Mouse (Mus musculus): ENCODE data around the gene Nap1l4. TPM values are rescaled to one million over a fixed set of nuclear protein-coding genes. Genes with fewer than 3 reads are reported as not detected.

The Nap1l4 gene
- total RNA-seq, 2 experiments from 2014 or later: 106 to 119 TPM

- no peak for DNase-seq (ENCODE audit: low spot score in 2 of 2)
- Histone ChIP-seq H3K4me3 (no peak overlapping the region), H3K27ac (no peak overlapping the region)
- TF ChIP-seq CTCF (conservative IDR thresholded peaks at IDR 0.05): no peak
These were observed 38.1 kb downstream of the Nap1l4 start for GRCm38 (mm10) chr7:143510593-143511334.

GRCm38 (mm10) chr7:143509566-143509965 lies 39.3 kb downstream of the Nap1l4 start:
- Histone ChIP-seq H3K27ac (no peak overlapping the region), H3K4me3 (no peak overlapping the region)
- DNase-seq (ENCODE audit: low spot score in 2 of 2): no peak
- no peak for TF ChIP-seq CTCF (conservative IDR thresholded peaks at IDR 0.05)

- TF ChIP-seq CTCF (conservative IDR thresholded peaks at IDR 0.05): peak; percentile 89
- no peak overlapping the region for H3K27ac ChIP-seq
- H3K4me3 ChIP-seq: no peak overlapping the region
- DNase-seq (ENCODE audit: low spot score in 2 of 2): peak in 1 of 2 experiments; percentile 65
These were observed 42.2 kb downstream of the Nap1l4 start for GRCm38 (mm10) chr7:143506675-143507074.

- Histone ChIP-seq H3K27ac (no peak overlapping the region), H3K4me3 (no peak overlapping the region)
- no peak for TF ChIP-seq CTCF (conservative IDR thresholded peaks at IDR 0.05)
- DNase-seq (ENCODE audit: low spot score in 2 of 2): no peak
These were observed 42.6 kb downstream of the Nap1l4 start for GRCm38 (mm10) chr7:143506271-143506670.

- peak; percentile 80 for TF ChIP-seq CTCF (conservative IDR thresholded peaks at IDR 0.05)
- DNase-seq (ENCODE audit: low spot score in 2 of 2): peak; percentile 39 to 74
- H3K27ac ChIP-seq: no peak overlapping the region
- H3K4me3 ChIP-seq: no peak overlapping the region
These were observed 43.1 kb downstream of the Nap1l4 start for GRCm38 (mm10) chr7:143505823-143506222.

GRCm38 (mm10) chr7:143505411-143505810 lies 43.5 kb downstream of the Nap1l4 start:
- Histone ChIP-seq H3K4me3 (no peak overlapping the region), H3K27ac (no peak overlapping the region)
- DNase-seq (ENCODE audit: low spot score in 2 of 2): no peak
- TF ChIP-seq CTCF (conservative IDR thresholded peaks at IDR 0.05): no peak

GRCm38 (mm10) chr7:143503926-143504325 lies 45.0 kb downstream of the Nap1l4 start:
- no peak overlapping the region for H3K4me3 ChIP-seq
- TF ChIP-seq CTCF (conservative IDR thresholded peaks at IDR 0.05): no peak
- no peak overlapping the region for H3K27ac ChIP-seq
- no peak for DNase-seq (ENCODE audit: low spot score in 2 of 2)

GRCm38 (mm10) chr7:143502418-143503200 lies 46.3 kb downstream of the Nap1l4 start, which contains the start of gene Phlda2:
Gene Phlda2, minus strand, starts transcription at chr7:143503150.
- DNase-seq (ENCODE audit: low spot score in 2 of 2): no peak
- H3K4me3 ChIP-seq: peak within 1 kb of the TSS; percentile 48
- no peak within 1 kb of the TSS for H3K27ac ChIP-seq
- TF ChIP-seq CTCF (conservative IDR thresholded peaks at IDR 0.05): no peak

- no peak for DNase-seq (ENCODE audit: low spot score in 2 of 2)
- no peak for TF ChIP-seq CTCF (conservative IDR thresholded peaks at IDR 0.05)
- H3K4me3 ChIP-seq: peak overlapping the region; percentile 48
- H3K27ac ChIP-seq: no peak overlapping the region
These were observed 47.1 kb downstream of the Nap1l4 start for GRCm38 (mm10) chr7:143501643-143502417.

- Histone ChIP-seq H3K27ac (no peak overlapping the region), H3K4me3 (no peak overlapping the region)
- TF ChIP-seq CTCF (conservative IDR thresholded peaks at IDR 0.05): no peak
- DNase-seq (ENCODE audit: low spot score in 2 of 2): no peak
These were observed 48.0 kb downstream of the Nap1l4 start for GRCm38 (mm10) chr7:143500912-143501311.

- H3K4me3 ChIP-seq: no peak overlapping the region
- no peak for DNase-seq (ENCODE audit: low spot score in 2 of 2)
- no peak for TF ChIP-seq CTCF (conservative IDR thresholded peaks at IDR 0.05)
- H3K27ac ChIP-seq: no peak overlapping the region
These were observed 50.3 kb downstream of the Nap1l4 start for GRCm38 (mm10) chr7:143498584-143498983.

- no peak overlapping the region for H3K27ac ChIP-seq
- DNase-seq (ENCODE audit: low spot score in 2 of 2): no peak
- no peak overlapping the region for H3K4me3 ChIP-seq
- no peak for TF ChIP-seq CTCF (conservative IDR thresholded peaks at IDR 0.05)
These were observed 53.6 kb downstream of the Nap1l4 start for GRCm38 (mm10) chr7:143495104-143495961.
